Mouse (Mus musculus): ENCODE measurements around the gene Bves.

Gene Bves

GRCm38 (mm10) chr10:45356091-45356490, 20.5 kb downstream of the Bves start:
- no peak for DNase-seq (ENCODE audit: low spot score)

- DNase-seq (ENCODE audit: low spot score) = no peak
Measured at GRCm38 (mm10) chr10:45363396-45363795, 27.8 kb downstream of the Bves start.

- no peak for DNase-seq (ENCODE audit: low spot score)
Measured at GRCm38 (mm10) chr10:45366987-45367705, 31.6 kb downstream of the Bves start.

- DNase-seq (ENCODE audit: low spot score) = no peak
Measured at GRCm38 (mm10) chr10:45369639-45370038, 34.1 kb downstream of the Bves start.

DNA sequence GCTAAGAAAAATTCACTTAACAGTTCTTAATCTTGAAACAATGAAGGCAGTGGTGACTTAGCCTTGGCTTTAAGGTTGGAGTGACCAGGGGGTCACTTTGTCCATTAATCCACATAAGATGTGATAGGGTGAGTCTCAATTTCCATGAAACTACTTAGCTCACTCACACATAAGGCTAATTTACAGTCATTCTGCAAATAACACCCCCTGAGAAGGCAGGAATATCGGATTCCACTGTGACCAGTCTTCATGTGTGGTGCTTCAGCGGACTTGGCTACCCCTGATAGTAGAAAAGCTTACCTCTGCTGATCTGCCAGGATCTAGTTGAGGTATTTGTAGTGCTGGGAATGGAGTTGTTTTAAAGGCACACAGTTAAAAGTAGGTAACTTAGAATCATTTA, 35.0 kb downstream of the Bves start:
- no peak for DNase-seq (ENCODE audit: low spot score)

DNA sequence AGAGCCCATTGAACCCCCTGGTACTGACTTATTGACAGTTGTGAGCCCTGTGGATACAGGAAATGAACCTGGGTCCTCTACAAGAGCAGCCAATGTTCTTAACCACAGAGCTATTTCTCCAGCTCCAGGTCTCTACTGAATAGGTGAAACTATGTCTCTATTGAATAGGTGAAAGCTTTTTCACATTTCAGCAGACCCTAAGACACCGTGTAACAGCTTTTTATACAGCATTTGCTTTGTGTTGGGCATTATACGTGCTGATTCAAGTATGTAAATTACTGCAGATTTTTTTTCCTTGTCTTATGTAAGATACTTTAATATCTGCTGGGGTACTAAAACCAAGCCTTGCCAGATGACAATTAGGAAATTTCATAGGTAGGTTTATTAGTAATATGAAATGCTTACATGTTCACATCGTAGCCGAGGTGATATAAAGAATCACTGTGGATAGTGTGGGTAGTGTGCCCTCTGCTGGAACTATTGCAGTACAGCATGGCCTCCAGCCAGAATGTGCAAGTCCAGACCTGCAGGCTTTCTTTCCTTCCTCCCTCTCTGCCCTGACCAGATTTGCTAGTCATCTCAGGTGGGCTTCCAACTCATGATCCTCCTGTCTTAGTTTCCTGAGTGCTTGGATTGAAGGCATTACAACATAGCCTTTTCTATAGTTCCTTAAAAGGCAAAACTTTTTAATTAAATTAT, 37.6 kb downstream of the Bves start:
- DNase-seq (ENCODE audit: low spot score) = no peak

- no peak for DNase-seq (ENCODE audit: low spot score)
Measured at GRCm38 (mm10) chr10:45378269-45378668, 42.7 kb downstream of the Bves start.

DNA sequence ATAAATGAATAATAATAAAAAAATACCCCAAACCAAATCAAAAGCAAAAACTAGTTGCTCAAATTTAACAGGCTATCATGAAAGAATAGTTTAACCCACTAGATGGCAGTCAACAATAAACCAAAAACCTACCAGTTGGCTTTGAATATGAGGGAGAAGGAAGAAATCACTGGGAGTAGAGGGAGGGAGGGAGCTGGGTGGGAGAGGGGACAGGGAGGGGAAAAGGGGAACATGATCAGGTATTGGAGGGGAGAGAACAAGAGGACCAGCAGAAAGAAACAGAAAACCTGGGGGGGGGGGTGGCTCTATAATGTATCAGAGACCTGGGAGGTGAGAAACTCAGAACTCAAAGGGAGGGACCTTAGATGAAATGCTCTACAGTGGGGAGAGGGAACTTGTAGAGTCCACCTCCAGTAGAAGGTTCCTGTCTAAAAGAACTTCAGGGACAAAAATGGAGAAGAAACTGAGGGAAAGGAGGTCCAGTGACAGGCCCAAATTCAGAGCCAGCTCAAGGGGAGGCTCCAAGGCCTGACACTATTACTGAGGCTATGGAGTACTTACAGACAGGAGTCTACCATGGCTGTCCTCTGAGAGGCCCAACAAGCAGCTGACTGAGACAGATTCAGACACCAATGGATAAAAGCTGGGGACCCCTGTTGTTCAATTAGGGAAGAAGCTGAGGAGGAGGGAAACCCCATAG, 46.5 kb downstream of the Bves start:
- DNase-seq (ENCODE audit: low spot score) = no peak

DNA sequence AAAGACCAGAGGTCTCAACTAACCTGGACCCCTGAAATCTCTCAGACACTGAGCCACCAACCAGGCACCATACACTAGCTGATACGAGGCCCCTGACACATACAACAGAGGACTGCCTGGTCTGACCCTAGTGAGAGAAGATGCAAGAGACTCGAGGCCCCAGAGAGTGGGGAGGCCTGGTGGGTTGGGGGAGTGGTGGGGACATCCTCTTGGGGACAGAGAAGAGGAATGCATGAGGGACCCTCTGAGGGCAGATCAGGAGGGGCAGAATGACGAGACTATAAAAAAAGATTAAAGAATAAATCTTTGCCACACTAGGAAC, 47.0 kb downstream of the Bves start:
- DNase-seq (ENCODE audit: low spot score) = no peak

DNA sequence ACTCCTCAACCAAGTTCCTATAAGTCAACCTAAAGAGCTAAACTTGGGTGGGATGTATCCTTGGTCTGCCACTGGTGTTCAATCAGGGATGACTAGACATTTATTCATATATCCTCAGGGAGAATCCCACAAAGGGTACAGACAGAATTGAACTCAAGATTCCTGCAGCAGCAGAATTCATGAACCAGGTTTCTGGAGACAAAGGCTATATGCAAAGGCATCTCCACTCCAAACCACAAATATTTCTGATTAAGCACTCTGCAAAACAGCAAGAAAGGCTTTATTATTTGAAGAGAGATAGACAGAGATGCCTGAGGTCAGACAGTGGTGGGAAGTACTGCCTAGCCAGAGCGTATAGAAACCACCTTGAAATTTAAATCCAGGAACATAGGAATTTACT, 62.6 kb downstream of the Bves start:
- no peak for DNase-seq (ENCODE audit: low spot score)

- no peak for DNase-seq (ENCODE audit: low spot score)
Measured at GRCm38 (mm10) chr10:45399702-45400243, 64.2 kb downstream of the Bves start.

DNA sequence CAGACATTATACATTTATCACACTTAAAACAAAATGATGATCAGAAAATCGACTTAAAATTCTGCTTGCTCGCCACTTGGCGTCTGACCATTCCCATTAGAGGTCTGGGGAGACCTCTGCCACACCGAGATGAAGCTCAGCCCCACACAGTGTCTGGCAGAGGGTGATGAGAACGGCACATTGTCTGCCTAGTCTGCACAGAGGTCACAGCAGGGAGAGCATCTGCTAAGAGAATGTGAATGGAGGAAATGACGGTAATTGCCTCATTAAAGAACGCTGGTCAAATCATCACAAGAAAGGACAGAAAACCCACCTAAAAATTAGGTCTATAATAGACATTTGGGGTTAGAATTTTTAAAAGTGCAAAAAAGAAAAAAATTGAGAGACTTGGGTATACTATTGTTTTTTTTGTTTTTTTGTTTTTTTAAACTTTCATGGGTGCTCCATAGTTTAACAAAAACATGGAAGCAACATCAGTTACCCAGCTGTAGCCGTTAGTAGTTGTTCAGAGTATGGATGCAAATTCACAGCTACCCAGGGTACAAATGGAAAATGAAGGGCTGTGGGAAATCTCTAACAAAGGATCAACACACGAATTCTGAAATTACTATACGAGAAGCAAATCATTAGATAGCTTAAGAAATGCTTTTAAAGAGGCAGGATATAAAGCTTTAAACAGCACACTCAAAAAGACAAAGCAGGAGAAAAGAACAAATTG, 75.2 kb downstream of the Bves start:
- no peak for DNase-seq (ENCODE audit: low spot score)

DNA sequence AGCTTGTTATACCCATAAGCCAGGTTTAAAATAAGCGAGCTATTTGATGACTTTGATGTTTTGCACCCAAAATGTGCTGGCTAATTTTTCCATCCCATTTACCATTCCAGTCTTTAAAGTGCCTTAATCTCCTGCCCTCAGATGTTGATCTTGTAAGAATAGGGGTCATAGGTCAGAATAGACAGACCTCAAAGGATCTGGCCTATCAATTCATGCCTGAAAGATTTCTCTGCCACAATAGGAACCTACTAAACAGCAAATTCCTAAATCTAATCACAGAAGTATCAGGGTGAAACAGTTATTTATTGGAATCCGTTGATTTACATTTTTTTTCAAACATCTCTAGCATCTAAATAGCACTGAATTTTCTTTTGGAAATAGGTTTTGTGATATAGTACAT, 76.2 kb downstream of the Bves start:
- DNase-seq (ENCODE audit: low spot score) = no peak

GRCm38 (mm10) chr10:45412144-45412543, 76.6 kb downstream of the Bves start:
- DNase-seq (ENCODE audit: low spot score) = no peak

All from urinary bladder, postnatal 10 days (tissue).